Mouse (Mus musculus): ENCODE measurements around the gene Rasgrp2.

GRCm38 (mm10) chr19:6399285-6400095, at the start of gene Rasgrp2:
- TF ChIP-seq CTCF (IDR thresholded peaks at IDR 0.05; ENCODE audit: control insufficient read depth, insufficient read depth, insufficient read length) (no peak), CEBPB (IDR thresholded peaks at IDR 0.05; ENCODE audit: low read depth) (no peak), MAX (IDR thresholded peaks at IDR 0.05) (no peak), USF1 (IDR thresholded peaks at IDR 0.05; ENCODE audit: low read depth) (no peak), FOSL1 (IDR thresholded peaks at IDR 0.05; ENCODE audit: insufficient read depth, low read length, poor library complexity, severe bottlenecking) (no peak), MYOD1 (IDR thresholded peaks at IDR 0.05; ENCODE audit: control insufficient read depth, insufficient read length, low read depth) (no peak)

All from C2C12 (cell line).